In genomic region chr5:97084541-97084940, GRCm38 (mm10) we compare ENCODE assay signal across 16 mouse cellular contexts. TPM values are rescaled to one million over a fixed set of nuclear protein-coding genes. Genes with fewer than 3 reads are reported as not detected.
DNase-seq lines count a peak whose midpoint lies in the region.
"Had no signal": no experiment of that assay in that cellular context is flagged by ENCODE, and none has a peak within 500 bp of the region (broad histone marks: within the 10 kb centered on the region; RNA-seq: fewer than 3 reads in every experiment).

No protein-coding gene starts in this region.

- intact Hi-C loops in heart, postnatal 36 days (cut with DNase I): no loop called here

- DNase-seq in heart, adult 11 months: peak; percentile 71
- DNase-seq in heart, postnatal 36 days: no peak
- peak; percentile 18 for DNase-seq in adrenal gland, adult 8-10 months
- peak; percentile 27 for DNase-seq in adrenal gland, postnatal 10 days
- peak; percentile 34 to 54 for DNase-seq in adrenal gland, postnatal 36 days
- DNase-seq in urinary bladder, adult 18-20 months (ENCODE audit: low spot score in 2 of 2): no peak
- DNase-seq: cerebellum, adult 11 months; cerebellum, adult 2 months; cerebellum, adult 9-11 months; cerebellum, postnatal 25 days; forebrain, postnatal 0 days; gastrocnemius, adult 2 months; gastrocnemius, postnatal 14 days; heart, adult 18-20 months; heart, postnatal 10 days; heart, postnatal 4 days had no signal

RNA-seq across cellular contexts. Expression of gene Paqr3, which starts 26.9 kb away (rescaled TPM):
- 1 to 10 TPM; 1.7 to 3.7 TPM for total RNA-seq in heart, postnatal 36 days (2021)
- 1 to 10 TPM; 6.9 to 8.8 (median 7.5) TPM for total RNA-seq in adrenal gland, adult 8-10 months (2022)
- 1 to 10 TPM; 2.5 to 3.8 TPM for total RNA-seq in adrenal gland, postnatal 10 days (2021)
- 1 to 10 TPM; 2.5 to 3.7 TPM for total RNA-seq in adrenal gland, postnatal 36 days (2021)

Comparison
In these comparisons a context has a peak if more than half of its experiments do, and no peak if none do; other contexts are left out.
1. DNase-seq: peak in heart, adult 11 months (single experiment), adrenal gland, adult 8-10 months (single experiment), adrenal gland, postnatal 10 days (single experiment) and adrenal gland, postnatal 36 days (2 of 2); none in heart, postnatal 36 days (0 of 2) and urinary bladder, adult 18-20 months (0 of 2).